Mouse (Mus musculus): ENCODE measurements around the gene Lipa. TPM values are rescaled to one million over a fixed set of nuclear protein-coding genes. Genes with fewer than 3 reads are reported as not detected.
A peak's percentile ranks its signal among the peaks of the same experiment; 100 is the strongest.

Lipa gene
- polyA plus RNA-seq (2015; fragmentation: Nextera tagmentation; extraction: Ambion mirVana), result 47.9 and 48.5 TPM in 2 replicates

DNA sequence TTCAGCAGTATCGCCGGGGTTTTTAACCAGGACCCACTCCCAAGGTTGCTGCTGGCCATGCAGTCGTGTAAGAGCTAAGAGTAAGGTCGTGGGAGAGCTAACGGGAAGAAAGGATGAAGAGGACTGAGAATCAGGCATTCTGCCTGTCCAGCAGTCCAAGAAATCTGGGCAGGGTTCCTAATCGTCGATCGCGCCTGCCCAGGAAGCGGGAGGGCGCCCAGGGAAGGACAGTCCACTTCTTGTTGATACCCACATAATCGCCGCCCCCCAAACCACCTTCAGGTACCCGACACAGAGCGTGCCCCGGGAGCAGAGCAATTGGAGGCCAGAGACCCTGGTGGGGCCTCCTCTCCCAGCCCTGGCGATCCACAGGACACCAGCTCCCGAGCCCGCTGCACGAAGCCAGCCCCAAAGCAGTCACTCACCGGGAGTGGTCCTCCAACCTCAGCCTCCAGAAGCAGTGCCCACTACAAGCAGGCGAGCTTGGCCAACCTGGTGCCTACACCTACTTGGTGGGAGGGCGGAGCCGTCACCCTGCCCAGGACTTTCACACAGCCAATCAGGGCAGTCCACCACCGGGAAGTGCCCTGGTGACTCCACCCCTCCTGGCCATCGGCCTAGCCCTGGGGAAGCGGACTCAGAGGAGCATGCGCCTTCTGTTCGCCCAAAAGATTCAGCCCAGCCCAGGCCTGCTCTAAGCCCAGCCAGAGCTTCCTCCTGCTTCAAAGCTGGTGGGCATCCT lies at the start of gene Lipa:
Gene Lipa, minus strand, starts transcription at position 534 of the 742 bp plus-strand sequence.
- peak; percentile 100 for ATAC-seq (ENCODE audit: borderline replicate concordance, extremely low read depth, low FRiP score, low TSS enrichment)

GRCm38 (mm10) chr19:34573650-34574049 lies 46.4 kb upstream of the Lipa start:
- Histone ChIP-seq H3K9me3 (no peaks in the 10 kb centered on the region), H3K4me2 (no peak overlapping the region), H3K9ac (no peak overlapping the region), H3K27ac (no peak overlapping the region), H3K27me3 (no peaks in the 10 kb centered on the region), H3K36me3 (peaks cover 3% of the 10 kb centered on the region; the same call in 1 of the 2 replicates), H3K4me3 (no peak overlapping the region), H3K4me1 (peaks cover 5% of the 10 kb centered on the region; the same call in 1 of the 2 replicates)
- ATAC-seq (ENCODE audit: borderline replicate concordance, extremely low read depth, low FRiP score, low TSS enrichment), result no peak
- WGBS, result 92% methylated on average over 5 of the region's 5 CpGs

More for the DNA sequence above, at the start of gene Lipa:
- under 1% methylated on average over 29 of the region's 29 CpGs for WGBS
- Histone ChIP-seq H3K27me3 (no peaks in the 10 kb centered on the region), H3K4me1 (peaks cover 20% of the 10 kb centered on the region), H3K9ac (peak within 1 kb of the TSS; percentile 69), H3K27ac (peak within 1 kb of the TSS; percentile 72), H3K4me2 (peak within 1 kb of the TSS; percentile 73), H3K9me3 (no peaks in the 10 kb centered on the region), H3K4me3 (peak within 1 kb of the TSS; percentile 80), H3K36me3 (no peaks in the 10 kb centered on the region)

DNA sequence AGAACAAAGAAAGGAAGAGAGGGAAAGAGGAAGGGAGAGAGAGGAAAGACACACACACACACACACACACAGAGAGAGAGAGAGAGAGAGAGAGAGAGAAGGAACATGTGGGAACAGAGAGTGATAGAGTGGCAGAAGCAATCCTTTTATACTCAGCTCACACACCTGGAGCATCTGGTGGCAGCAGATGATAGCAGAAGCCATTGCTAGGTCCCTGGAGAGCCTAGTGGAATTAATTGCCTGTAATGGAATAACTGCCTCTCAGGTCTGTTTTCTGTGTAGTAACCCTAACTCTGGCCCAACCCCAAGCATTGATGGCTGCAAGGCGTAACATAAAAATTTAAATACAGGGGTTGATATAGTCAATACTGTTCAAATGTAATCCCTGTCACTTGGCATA lies 43.8 kb upstream of the Lipa start:
- ATAC-seq (ENCODE audit: borderline replicate concordance, extremely low read depth, low FRiP score, low TSS enrichment), result no peak
- 89% methylated on average over 1 of the region's 1 CpGs for WGBS

GRCm38 (mm10) chr19:34569896-34570476 lies 42.7 kb upstream of the Lipa start:
- no peak for ATAC-seq (ENCODE audit: borderline replicate concordance, extremely low read depth, low FRiP score, low TSS enrichment)
- H3K27ac ChIP-seq, result no peak overlapping the region
- no peak overlapping the region for H3K4me2 ChIP-seq

More for the DNA sequence above, 43.8 kb upstream of the Lipa start:
- Histone ChIP-seq H3K9ac (no peak overlapping the region), H3K4me1 (peaks cover 5% of the 10 kb centered on the region; the same call in 1 of the 2 replicates), H3K9me3 (no peaks in the 10 kb centered on the region), H3K27me3 (no peaks in the 10 kb centered on the region), H3K27ac (no peak overlapping the region), H3K4me3 (no peak overlapping the region), H3K36me3 (peaks cover 3% of the 10 kb centered on the region; the same call in 1 of the 2 replicates), H3K4me2 (no peak overlapping the region)

DNA sequence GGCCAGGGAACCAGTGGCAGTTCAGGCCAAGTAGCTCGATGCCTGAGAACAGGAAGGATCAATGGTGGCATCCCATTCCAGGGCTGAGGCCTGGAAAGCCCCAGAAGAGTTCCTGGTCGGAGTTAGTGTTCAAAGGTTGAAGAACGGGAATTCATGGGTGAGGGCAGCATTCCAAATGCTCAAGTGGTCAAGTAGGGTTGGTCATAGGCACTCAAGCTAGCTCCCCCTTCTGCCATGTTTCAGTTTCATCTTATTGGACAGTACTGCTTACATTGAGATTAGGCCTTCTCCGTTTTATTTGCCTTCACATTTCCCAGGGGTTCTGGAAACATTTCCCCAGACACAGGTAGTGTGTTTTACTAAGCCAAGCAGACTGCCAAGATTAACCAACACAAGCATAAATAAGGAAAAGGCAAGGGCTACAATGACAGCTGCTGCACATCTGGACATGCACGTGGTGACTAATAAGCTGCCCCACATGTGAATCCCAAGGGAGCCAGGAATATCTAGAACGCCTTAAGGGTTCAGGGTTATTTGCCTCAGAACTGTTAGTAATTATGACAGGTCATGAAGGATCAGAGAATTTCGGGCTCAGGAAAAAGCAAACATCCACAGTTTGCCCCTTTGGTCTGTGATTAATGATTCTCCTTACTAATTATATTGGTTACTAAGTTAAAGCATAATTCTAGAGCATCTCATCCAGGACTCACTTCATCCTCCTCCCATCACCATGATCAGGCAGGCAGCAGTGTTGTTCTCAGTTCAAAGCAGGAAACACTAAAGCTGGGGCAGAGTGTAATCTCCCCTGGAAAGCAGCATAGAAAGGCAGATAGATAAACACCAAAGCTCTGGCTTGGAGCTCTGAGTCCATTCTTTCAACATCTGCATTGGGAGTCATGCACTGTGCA lies 42.0 kb upstream of the Lipa start:
- 51% methylated on average over 7 of the region's 7 CpGs for WGBS

More at GRCm38 (mm10) chr19:34569896-34570476, 42.7 kb upstream of the Lipa start:
- Histone ChIP-seq H3K4me1 (peaks cover 5% of the 10 kb centered on the region; the same call in 1 of the 2 replicates), H3K4me3 (no peak overlapping the region), H3K9ac (no peak overlapping the region), H3K9me3 (no peaks in the 10 kb centered on the region), H3K36me3 (peaks cover 3% of the 10 kb centered on the region; the same call in 1 of the 2 replicates), H3K27me3 (no peaks in the 10 kb centered on the region)
- 71% methylated on average over 4 of the region's 4 CpGs for WGBS

DNA sequence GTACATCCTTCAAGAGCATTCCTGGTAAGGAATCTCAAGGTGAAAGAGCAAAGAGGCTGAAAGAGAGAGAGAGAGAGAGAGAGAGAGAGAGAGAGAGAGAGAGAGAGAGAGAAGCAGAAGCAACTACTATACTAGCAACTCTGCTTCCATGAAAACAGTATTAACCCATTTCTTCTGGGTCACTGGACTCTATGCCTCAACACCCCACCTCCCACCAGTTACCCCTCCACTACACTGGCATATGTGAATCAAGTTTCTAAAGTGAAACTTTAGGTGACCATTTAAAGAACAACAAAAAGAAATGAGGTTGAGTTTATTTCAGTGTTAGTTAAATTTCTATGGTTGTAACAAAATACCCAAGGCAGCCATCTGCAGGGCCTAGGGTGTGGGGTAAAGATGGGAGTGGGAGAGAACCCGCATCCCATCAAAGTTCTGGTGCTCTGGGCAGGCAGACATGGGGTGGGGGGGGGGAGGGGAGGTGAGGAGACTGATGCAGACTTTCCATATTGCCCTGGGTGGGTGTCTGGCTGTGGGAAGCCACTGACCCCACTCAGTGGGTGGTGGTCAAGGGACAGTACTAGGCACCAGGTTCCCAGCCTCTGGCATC lies 39.0 kb upstream of the Lipa start:
- no peaks in the 10 kb centered on the region for H3K27me3 ChIP-seq
- peaks cover 5% of the 10 kb centered on the region; the same call in 1 of the 2 replicates for H3K4me1 ChIP-seq
- H3K9ac ChIP-seq, result no peak overlapping the region
- H3K4me3 ChIP-seq, result no peak overlapping the region
- no peaks in the 10 kb centered on the region for H3K9me3 ChIP-seq
- no peak overlapping the region for H3K27ac ChIP-seq
- WGBS, result 100% methylated on average over 1 of the region's 1 CpGs
- no peaks in the 10 kb centered on the region for H3K36me3 ChIP-seq
- no peak for ATAC-seq (ENCODE audit: borderline replicate concordance, extremely low read depth, low FRiP score, low TSS enrichment)
- H3K4me2 ChIP-seq, result no peak overlapping the region

More for the DNA sequence above, 42.0 kb upstream of the Lipa start:
- Histone ChIP-seq H3K27me3 (no peaks in the 10 kb centered on the region), H3K9ac (no peak overlapping the region), H3K4me3 (no peak overlapping the region), H3K36me3 (peaks cover 3% of the 10 kb centered on the region; the same call in 1 of the 2 replicates), H3K4me1 (peaks cover 5% of the 10 kb centered on the region; the same call in 1 of the 2 replicates), H3K27ac (no peak overlapping the region), H3K9me3 (no peaks in the 10 kb centered on the region), H3K4me2 (no peak overlapping the region)
- ATAC-seq (ENCODE audit: borderline replicate concordance, extremely low read depth, low FRiP score, low TSS enrichment), result no peak

- H3K4me3 ChIP-seq, result no peak overlapping the region
- no peak for ATAC-seq (ENCODE audit: borderline replicate concordance, extremely low read depth, low FRiP score, low TSS enrichment)
- H3K36me3 ChIP-seq, result no peaks in the 10 kb centered on the region
- H3K27me3 ChIP-seq, result no peaks in the 10 kb centered on the region
- no peaks in the 10 kb centered on the region for H3K4me1 ChIP-seq
- H3K4me2 ChIP-seq, result no peak overlapping the region
- H3K9me3 ChIP-seq, result no peaks in the 10 kb centered on the region
- H3K27ac ChIP-seq, result no peak overlapping the region
- no peak overlapping the region for H3K9ac ChIP-seq
These were observed 35.3 kb upstream of the Lipa start for GRCm38 (mm10) chr19:34562556-34562955.

- ATAC-seq (ENCODE audit: borderline replicate concordance, extremely low read depth, low FRiP score, low TSS enrichment), result no peak
These were observed 29.3 kb upstream of the Lipa start for GRCm38 (mm10) chr19:34556621-34557020.

GRCm38 (mm10) chr19:34554061-34554460 lies 26.8 kb upstream of the Lipa start:
- Histone ChIP-seq H3K4me1 (peaks cover 27% of the 10 kb centered on the region), H3K4me3 (no peak overlapping the region), H3K4me2 (no peak overlapping the region), H3K27me3 (no peaks in the 10 kb centered on the region), H3K9ac (no peak overlapping the region), H3K36me3 (no peaks in the 10 kb centered on the region), H3K9me3 (no peaks in the 10 kb centered on the region), H3K27ac (no peak overlapping the region)
- ATAC-seq (ENCODE audit: borderline replicate concordance, extremely low read depth, low FRiP score, low TSS enrichment), result no peak

More at GRCm38 (mm10) chr19:34556621-34557020, 29.3 kb upstream of the Lipa start:
- WGBS, result 66% methylated on average over 3 of the region's 3 CpGs
- no peak overlapping the region for H3K9ac ChIP-seq
- peaks cover 23% of the 10 kb centered on the region for H3K4me1 ChIP-seq
- no peak overlapping the region for H3K4me2 ChIP-seq
- no peaks in the 10 kb centered on the region for H3K36me3 ChIP-seq
- no peak overlapping the region for H3K27ac ChIP-seq
- no peak overlapping the region for H3K4me3 ChIP-seq
- no peaks in the 10 kb centered on the region for H3K9me3 ChIP-seq
- no peaks in the 10 kb centered on the region for H3K27me3 ChIP-seq

GRCm38 (mm10) chr19:34553522-34553921 lies 26.2 kb upstream of the Lipa start:
- H3K4me2 ChIP-seq, result peak overlapping the region; percentile 48; the same call in 1 of the 2 replicates
- no peak overlapping the region for H3K4me3 ChIP-seq
- no peaks in the 10 kb centered on the region for H3K9me3 ChIP-seq
- WGBS, result 51% methylated on average over 3 of the region's 3 CpGs
- H3K4me1 ChIP-seq, result peaks cover 27% of the 10 kb centered on the region
- ATAC-seq (ENCODE audit: borderline replicate concordance, extremely low read depth, low FRiP score, low TSS enrichment), result no peak
- no peaks in the 10 kb centered on the region for H3K27me3 ChIP-seq
- no peak overlapping the region for H3K9ac ChIP-seq
- no peaks in the 10 kb centered on the region for H3K36me3 ChIP-seq
- peak overlapping the region; percentile 79 for H3K27ac ChIP-seq

GRCm38 (mm10) chr19:34553021-34553420 lies 25.7 kb upstream of the Lipa start:
- Histone ChIP-seq H3K27me3 (no peaks in the 10 kb centered on the region), H3K9me3 (no peaks in the 10 kb centered on the region), H3K4me2 (peak overlapping the region; percentile 48), H3K4me1 (peaks cover 27% of the 10 kb centered on the region), H3K9ac (no peak overlapping the region), H3K36me3 (no peaks in the 10 kb centered on the region), H3K4me3 (no peak overlapping the region), H3K27ac (peak overlapping the region; percentile 79)
- WGBS, result 38% methylated on average over 6 of the region's 6 CpGs
- 0 out of 2 replicates have a peak, but pooled peaks have one; percentile 12 for ATAC-seq (ENCODE audit: borderline replicate concordance, extremely low read depth, low FRiP score, low TSS enrichment)
